Mouse (Mus musculus): ENCODE results near the gene Sel1l. TPM values are rescaled to one million over a fixed set of nuclear protein-coding genes. Genes with fewer than 3 reads are reported as not detected.
A peak's percentile ranks its signal among the peaks of the same experiment; 100 is the strongest.

The Sel1l gene
- 107 and 119 TPM in 2 replicates for total RNA-seq (2014; fragmentation: Nextera tagmentation)
- total RNA-seq (2017), result 67.7 and 80.1 TPM in 2 replicates
- polyA plus RNA-seq (2012), result 57.1 and 64.9 TPM in 2 replicates

DNA sequence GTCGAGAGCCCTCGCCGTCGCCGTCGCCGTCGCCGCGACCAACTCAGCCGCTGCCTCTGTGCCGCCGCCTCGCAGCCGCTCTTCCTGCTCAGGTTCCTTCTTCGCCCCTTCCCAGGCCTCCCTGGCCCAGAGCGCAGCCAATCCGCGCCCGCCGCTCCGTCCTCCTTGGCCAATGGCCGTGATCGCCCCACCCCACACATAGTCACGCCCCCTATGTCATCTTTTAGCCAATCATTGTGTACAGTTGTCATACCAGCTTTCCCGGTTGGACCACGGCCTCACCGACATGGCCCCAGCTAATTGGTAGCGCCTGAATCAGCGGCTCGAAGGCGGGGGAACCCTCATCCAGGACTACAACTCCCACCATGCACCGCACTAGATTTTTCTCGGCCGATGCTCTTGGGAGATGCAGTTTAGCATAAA, at the start of gene Sel1l:
Gene Sel1l, minus strand, starts transcription at position 113 of the 423 bp plus-strand sequence.
- peaks cover 26% of the 10 kb centered on the region for H3K4me1 ChIP-seq (ENCODE audit: insufficient read depth, low read depth, low read length)
- ATAC-seq (ENCODE audit: extremely low read depth, insufficient number of reproducible peaks, low FRiP score, poor library complexity, severe bottlenecking) (peak; percentile 99), DNase-seq (ENCODE audit: low spot score) (peak; percentile 99)
- TF ChIP-seq POLR2AphosphoS5 (IDR thresholded peaks at IDR 0.05; ENCODE audit: insufficient replicate concordance, low read depth, low read length) (no peak), GATA2 (IDR thresholded peaks at IDR 0.05; ENCODE audit: borderline replicate concordance, low read depth, low read length) (no peak), GATA1 (IDR thresholded peaks at IDR 0.05; ENCODE audit: borderline replicate concordance, low read length) (no peak), CTCF (IDR thresholded peaks at IDR 0.05; ENCODE audit: low read depth, low read length) (no peak), TAL1 (conservative IDR thresholded peaks at IDR 0.05; ENCODE audit: low read depth, low read length) (no peak)
- H3K4me3 ChIP-seq (ENCODE audit: low read depth, low read length), result peak within 1 kb of the TSS; percentile 84
- H3K9me3 ChIP-seq (replicated peaks), result no peaks in the 10 kb centered on the region
- H3K27me3 ChIP-seq (ENCODE audit: insufficient read depth, low read length), result peaks cover 14% of the 10 kb centered on the region
- H3K36me3 ChIP-seq (replicated peaks), result peaks cover 26% of the 10 kb centered on the region

DNA sequence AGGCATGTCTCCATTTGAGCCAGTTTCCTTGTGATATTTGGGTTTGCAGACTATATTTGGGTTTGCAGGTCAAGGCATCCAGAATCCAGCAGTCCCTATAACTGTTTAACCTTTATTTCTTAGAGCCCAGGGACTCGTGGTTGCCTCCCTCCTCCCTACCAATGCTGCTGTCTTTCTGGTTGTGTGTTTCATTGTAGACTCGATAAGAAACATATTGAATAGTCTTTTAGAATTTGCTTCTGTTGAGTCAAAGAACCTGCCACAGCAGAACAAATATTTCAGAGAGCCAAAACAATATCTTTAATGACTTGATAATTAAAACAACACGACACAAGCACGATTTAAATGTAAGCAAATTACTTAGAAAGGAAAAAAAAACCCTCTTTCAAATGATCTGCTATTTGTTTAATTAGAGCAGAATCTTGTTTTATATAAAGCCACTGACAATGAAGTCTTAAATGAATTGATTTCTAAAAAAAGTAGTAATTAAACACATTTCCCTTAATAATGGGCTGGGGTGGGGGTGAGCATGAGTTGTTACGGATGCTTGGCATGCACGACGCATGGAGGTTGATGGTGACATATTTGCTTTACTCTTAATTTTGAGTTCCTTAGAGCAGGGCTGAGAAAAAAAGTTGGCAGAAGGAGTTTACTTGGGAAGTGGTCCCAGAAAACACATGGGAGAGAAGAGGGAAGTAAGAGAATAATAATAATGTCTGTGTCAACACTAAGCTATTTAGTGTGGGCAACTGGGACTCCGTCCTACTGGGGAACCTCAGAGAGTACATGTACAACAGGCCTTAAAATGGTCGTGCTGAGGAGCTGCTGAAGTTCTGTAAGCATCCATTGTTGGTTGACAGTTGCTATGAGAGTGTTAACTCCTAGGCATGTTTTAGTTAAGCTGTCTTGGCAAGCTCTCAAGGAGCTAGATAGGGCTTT, 43.9 kb upstream of the Sel1l start:
- ATAC-seq (ENCODE audit: extremely low read depth, insufficient number of reproducible peaks, low FRiP score, poor library complexity, severe bottlenecking), result no peak
- no peak for TF ChIP-seq CTCF (IDR thresholded peaks at IDR 0.05; ENCODE audit: low read depth, low read length)
- no peak for TF ChIP-seq TAL1 (conservative IDR thresholded peaks at IDR 0.05; ENCODE audit: low read depth, low read length)
- Histone ChIP-seq H3K4me3 (ENCODE audit: low read depth, low read length) (no peak overlapping the region), H3K27me3 (ENCODE audit: insufficient read depth, low read length) (no peaks in the 10 kb centered on the region; the same call in 1 of the 2 replicates), H3K4me1 (ENCODE audit: insufficient read depth, low read depth, low read length) (no peaks in the 10 kb centered on the region), H3K36me3 (replicated peaks) (no peaks in the 10 kb centered on the region), H3K9me3 (replicated peaks) (no peaks in the 10 kb centered on the region)
- no peak for DNase-seq (ENCODE audit: low spot score)

DNA sequence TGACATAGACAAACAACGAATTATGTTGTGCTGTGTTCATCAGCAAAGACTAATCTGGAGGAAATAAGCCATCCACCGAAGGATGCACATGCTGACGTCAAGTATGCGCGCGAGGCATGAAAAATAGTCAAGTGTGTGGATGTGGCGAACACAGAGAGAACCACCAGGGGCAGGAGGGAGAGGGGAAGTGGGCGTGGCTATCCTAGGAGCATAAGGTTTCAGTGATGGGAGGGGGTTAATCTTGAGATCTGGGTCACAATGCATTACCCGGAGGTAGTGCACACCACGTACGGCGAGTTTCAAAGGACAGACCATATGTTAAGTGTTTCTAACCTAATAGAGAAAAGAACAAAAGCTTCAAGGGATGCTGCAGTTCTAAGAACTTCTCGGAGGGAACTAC, 31.5 kb upstream of the Sel1l start:
- Histone ChIP-seq H3K4me1 (ENCODE audit: insufficient read depth, low read depth, low read length) (no peaks in the 10 kb centered on the region), H3K4me3 (ENCODE audit: low read depth, low read length) (no peak overlapping the region), H3K9me3 (replicated peaks) (no peaks in the 10 kb centered on the region), H3K27me3 (ENCODE audit: insufficient read depth, low read length) (peaks cover 5% of the 10 kb centered on the region; the same call in 1 of the 2 replicates), H3K36me3 (replicated peaks) (no peaks in the 10 kb centered on the region)
- ATAC-seq (ENCODE audit: extremely low read depth, insufficient number of reproducible peaks, low FRiP score, poor library complexity, severe bottlenecking) (no peak), DNase-seq (ENCODE audit: low spot score) (no peak)
- no peak for TF ChIP-seq TAL1 (conservative IDR thresholded peaks at IDR 0.05; ENCODE audit: low read depth, low read length)

DNA sequence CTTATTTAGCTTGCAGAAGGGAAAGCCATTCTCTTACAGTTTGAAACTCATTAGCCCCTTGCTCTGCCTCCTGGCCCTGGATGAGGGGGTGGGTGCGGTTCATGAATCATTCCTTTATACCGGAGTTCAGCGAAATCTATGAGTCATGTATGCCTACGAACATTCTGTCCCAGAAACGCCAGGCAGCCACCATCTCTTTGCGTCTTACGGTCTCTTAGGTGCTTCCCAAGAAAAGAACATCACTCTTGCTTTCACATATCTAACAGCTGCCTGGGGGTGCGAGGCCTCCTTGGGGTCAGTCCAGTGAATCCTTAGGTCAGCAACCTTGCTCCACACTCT, 29.9 kb upstream of the Sel1l start:
- Histone ChIP-seq H3K4me1 (ENCODE audit: insufficient read depth, low read depth, low read length) (no peaks in the 10 kb centered on the region), H3K9me3 (replicated peaks) (no peaks in the 10 kb centered on the region), H3K4me3 (ENCODE audit: low read depth, low read length) (no peak overlapping the region), H3K27me3 (ENCODE audit: insufficient read depth, low read length) (peaks cover 5% of the 10 kb centered on the region; the same call in 1 of the 2 replicates), H3K36me3 (replicated peaks) (no peaks in the 10 kb centered on the region)
- TF ChIP-seq GATA1 (IDR thresholded peaks at IDR 0.05; ENCODE audit: borderline replicate concordance, low read length) (no peak), POLR2AphosphoS5 (IDR thresholded peaks at IDR 0.05; ENCODE audit: insufficient replicate concordance, low read depth, low read length) (no peak), TAL1 (conservative IDR thresholded peaks at IDR 0.05; ENCODE audit: low read depth, low read length) (no peak), GATA2 (IDR thresholded peaks at IDR 0.05; ENCODE audit: borderline replicate concordance, low read depth, low read length) (no peak), CTCF (IDR thresholded peaks at IDR 0.05; ENCODE audit: low read depth, low read length) (no peak)
- DNase-seq (ENCODE audit: low spot score) (no peak), ATAC-seq (ENCODE audit: extremely low read depth, insufficient number of reproducible peaks, low FRiP score, poor library complexity, severe bottlenecking) (no peak)

DNA sequence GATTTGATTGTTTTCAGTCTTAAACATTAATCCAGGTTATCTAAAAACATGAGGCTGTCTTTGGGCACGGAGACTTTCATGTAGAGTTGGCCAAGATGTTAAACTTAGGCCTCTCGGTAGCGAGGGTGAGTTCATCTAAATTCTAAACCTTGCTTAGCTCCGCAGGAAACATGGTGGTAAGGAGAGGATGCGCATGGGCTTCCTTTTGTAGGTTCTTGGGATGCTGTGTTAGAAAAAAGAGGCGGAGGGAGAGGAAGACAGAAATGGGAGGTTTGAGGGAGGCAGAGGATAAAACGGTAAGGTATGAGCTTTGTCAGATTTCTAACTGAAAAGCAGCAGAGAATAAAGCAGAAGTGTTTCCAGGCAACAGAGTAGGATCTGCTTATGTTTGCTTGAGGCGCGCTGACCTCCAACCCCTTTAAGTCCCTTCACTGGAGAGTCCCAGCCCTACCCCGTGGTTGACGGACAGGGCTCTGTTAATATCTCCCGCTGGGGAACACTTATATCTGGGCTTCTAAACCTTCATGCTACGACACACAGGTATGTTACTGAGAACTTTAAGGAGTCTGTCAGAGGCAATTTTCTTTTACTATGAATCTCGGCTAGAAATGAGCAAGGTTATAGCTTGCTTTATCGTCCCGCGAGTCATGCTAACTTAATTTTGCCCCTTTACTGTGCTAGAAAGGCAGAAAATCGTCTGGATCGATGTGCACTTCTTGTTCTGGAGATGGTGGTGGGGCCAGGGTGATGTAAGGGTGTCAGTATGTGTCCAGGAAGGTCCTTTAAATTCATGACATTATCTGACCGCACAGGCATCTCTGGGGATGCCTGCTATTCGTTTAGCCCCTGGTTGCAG, 29.3 kb upstream of the Sel1l start:
- H3K9me3 ChIP-seq (replicated peaks), result no peaks in the 10 kb centered on the region
- H3K36me3 ChIP-seq (replicated peaks), result no peaks in the 10 kb centered on the region
- no peak overlapping the region for H3K4me3 ChIP-seq (ENCODE audit: low read depth, low read length)
- no peak for DNase-seq (ENCODE audit: low spot score)
- H3K4me1 ChIP-seq (ENCODE audit: insufficient read depth, low read depth, low read length), result no peaks in the 10 kb centered on the region
- no peak for TF ChIP-seq TAL1 (conservative IDR thresholded peaks at IDR 0.05; ENCODE audit: low read depth, low read length)
- TF ChIP-seq GATA1 (IDR thresholded peaks at IDR 0.05; ENCODE audit: borderline replicate concordance, low read length), result no peak
- no peak for TF ChIP-seq GATA2 (IDR thresholded peaks at IDR 0.05; ENCODE audit: borderline replicate concordance, low read depth, low read length)
- TF ChIP-seq POLR2AphosphoS5 (IDR thresholded peaks at IDR 0.05; ENCODE audit: insufficient replicate concordance, low read depth, low read length), result no peak
- TF ChIP-seq CTCF (IDR thresholded peaks at IDR 0.05; ENCODE audit: low read depth, low read length), result no peak
- peaks cover 5% of the 10 kb centered on the region; the same call in 1 of the 2 replicates for H3K27me3 ChIP-seq (ENCODE audit: insufficient read depth, low read length)
- ATAC-seq (ENCODE audit: extremely low read depth, insufficient number of reproducible peaks, low FRiP score, poor library complexity, severe bottlenecking), result no peak

DNA sequence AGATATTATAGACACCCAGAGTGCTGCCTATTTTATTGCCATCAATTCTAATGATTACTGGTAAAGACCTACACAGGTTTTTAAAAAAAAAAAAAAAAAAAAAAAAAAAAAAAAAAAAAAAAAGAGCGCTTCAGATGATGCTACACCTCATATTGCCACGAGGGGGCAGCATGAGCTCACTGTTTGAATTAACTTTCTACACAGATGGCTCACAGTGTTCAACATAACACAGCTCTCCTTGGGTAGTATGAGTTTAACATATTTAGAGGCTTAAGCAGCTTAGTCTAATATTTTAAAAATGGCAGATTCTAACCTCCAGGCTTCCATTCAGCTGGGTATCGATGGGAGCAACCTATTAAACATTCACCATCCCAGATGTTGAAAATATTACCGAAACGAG, 28.7 kb upstream of the Sel1l start:
- no peaks in the 10 kb centered on the region for H3K4me1 ChIP-seq (ENCODE audit: insufficient read depth, low read depth, low read length)
- DNase-seq (ENCODE audit: low spot score) (peak; percentile 25), ATAC-seq (ENCODE audit: extremely low read depth, insufficient number of reproducible peaks, low FRiP score, poor library complexity, severe bottlenecking) (0 out of 2 replicates have a peak, but pooled peaks have one; percentile 29)
- no peak for TF ChIP-seq GATA1 (IDR thresholded peaks at IDR 0.05; ENCODE audit: borderline replicate concordance, low read length)
- no peak for TF ChIP-seq TAL1 (conservative IDR thresholded peaks at IDR 0.05; ENCODE audit: low read depth, low read length)
- no peak for TF ChIP-seq POLR2AphosphoS5 (IDR thresholded peaks at IDR 0.05; ENCODE audit: insufficient replicate concordance, low read depth, low read length)
- no peak for TF ChIP-seq GATA2 (IDR thresholded peaks at IDR 0.05; ENCODE audit: borderline replicate concordance, low read depth, low read length)
- peak; percentile 67; the same call in 1 of the 2 replicates for TF ChIP-seq CTCF (IDR thresholded peaks at IDR 0.05; ENCODE audit: low read depth, low read length)
- H3K4me3 ChIP-seq (ENCODE audit: low read depth, low read length), result no peak overlapping the region
- H3K36me3 ChIP-seq (replicated peaks), result no peaks in the 10 kb centered on the region
- H3K27me3 ChIP-seq (ENCODE audit: insufficient read depth, low read length), result peaks cover 8% of the 10 kb centered on the region; the same call in 1 of the 2 replicates
- H3K9me3 ChIP-seq (replicated peaks), result no peaks in the 10 kb centered on the region
